Mouse (Mus musculus) large intestine, adult 2 months (tissue): ENCODE measurements at regions not wholly inside any gene's neighbourhood (a gene's known extent, or its start where the extent isn't known, plus 50 kb on each side); places are given as distances from the start of the nearest gene placed in this dataset.
"Not testable (repeated sequence)": the region's sequence is repeated elsewhere in the genome, so short reads cannot be mapped to it uniquely, and the experiment has no call there.

ENCODE experiments used
- DNase-seq: peaks from one replicate; pipeline ENCODE4 v3.0.0-alpha.2; 2012; ENCODE audit warnings: low read depth, low spot score
- WGBS: fragments of 180-500 bp; shearing (Covaris S2); methylation state at CpG from one replicate; pipeline ENCODE4 v1.1.7; 2018; 5-methylcytosine and 5-hydroxymethylcytosine counted together

- no peak for DNase-seq
- 69% methylated on average over 2 of the region's 2 CpGs for WGBS
Measured at GRCm38 (mm10) chr4:7960335-7960734, 278.5 kb downstream of the Car8 start.

- WGBS = 72% methylated on average over 1 of the region's 1 CpGs
- no peak for DNase-seq
Measured at GRCm38 (mm10) chr4:7948020-7948419, 290.8 kb downstream of the Car8 start.

- WGBS = 14% methylated on average over 2 of the region's 2 CpGs
- DNase-seq = no peak
Measured at GRCm38 (mm10) chr4:7921503-7921902, 317.3 kb downstream of the Car8 start.

- DNase-seq = no peak
- 88% methylated on average over 2 of the region's 2 CpGs for WGBS
Measured at GRCm38 (mm10) chr4:7913191-7913590, 325.6 kb downstream of the Car8 start.

- no peak for DNase-seq
- 83% methylated on average over 2 of the region's 2 CpGs for WGBS
Measured at GRCm38 (mm10) chr4:7912675-7913074, 326.2 kb downstream of the Car8 start.

- DNase-seq = no peak
- WGBS = 40% methylated on average over 1 of the region's 1 CpGs
Measured at GRCm38 (mm10) chr4:7903130-7903529, 335.7 kb downstream of the Car8 start.

- DNase-seq = no peak
- WGBS = 84% methylated on average over 4 of the region's 4 CpGs
Measured at GRCm38 (mm10) chr4:7894914-7895313, 343.9 kb downstream of the Car8 start.

- WGBS = 61% methylated on average over 2 of the region's 2 CpGs
- DNase-seq = no peak
Measured at GRCm38 (mm10) chr4:7891128-7891527, 347.7 kb downstream of the Car8 start.

GRCm38 (mm10) chr4:7854518-7854917 lies 384.3 kb downstream of the Car8 start:
- no peak for DNase-seq
- 88% methylated on average over 1 of the region's 1 CpGs for WGBS

GRCm38 (mm10) chr4:7853121-7853782 lies 385.6 kb downstream of the Car8 start:
- WGBS = 48% methylated on average over 1 of the region's 1 CpGs
- DNase-seq = peak; percentile 7

GRCm38 (mm10) chr4:7852006-7852615 lies 386.7 kb downstream of the Car8 start:
- WGBS = 85% methylated on average over 4 of the region's 4 CpGs
- DNase-seq = no peak

GRCm38 (mm10) chr4:7847411-7847810 lies 391.4 kb downstream of the Car8 start:
- WGBS = 79% methylated on average over 5 of the region's 5 CpGs
- no peak for DNase-seq

GRCm38 (mm10) chr4:7829126-7829525 lies 409.7 kb downstream of the Car8 start:
- WGBS = 48% methylated on average over 1 of the region's 1 CpGs
- DNase-seq = no peak

GRCm38 (mm10) chr4:7819847-7820246 lies 419.0 kb downstream of the Car8 start:
- DNase-seq = peak; percentile 7

- DNase-seq = not testable (repeated sequence)
- 58% methylated on average over 1 of the region's 1 CpGs for WGBS
Measured at GRCm38 (mm10) chr4:7777761-7778160, 461.1 kb downstream of the Car8 start.

GRCm38 (mm10) chr4:7755473-7755872 lies 483.4 kb downstream of the Car8 start:
- DNase-seq = no peak

GRCm38 (mm10) chr4:7753931-7754330 lies 484.9 kb downstream of the Car8 start:
- DNase-seq = no peak
- 83% methylated on average over 4 of the region's 4 CpGs for WGBS

- WGBS = 64% methylated on average over 1 of the region's 1 CpGs
- no peak for DNase-seq
Measured at GRCm38 (mm10) chr4:7751208-7751607, 487.6 kb downstream of the Car8 start.

- DNase-seq = no peak
Measured at GRCm38 (mm10) chr4:7722893-7723292, 515.9 kb downstream of the Car8 start.

- 79% methylated on average over 4 of the region's 4 CpGs for WGBS
- DNase-seq = no peak
Measured at GRCm38 (mm10) chr4:7688516-7688915, 550.3 kb downstream of the Car8 start.

GRCm38 (mm10) chr4:7687231-7687630 lies 551.6 kb downstream of the Car8 start:
- WGBS = 38% methylated on average over 1 of the region's 1 CpGs

GRCm38 (mm10) chr4:7670795-7671105 lies 568.1 kb downstream of the Car8 start:
- 75% methylated on average over 4 of the region's 4 CpGs for WGBS
- DNase-seq = no peak

More at GRCm38 (mm10) chr4:7687231-7687630, 551.6 kb downstream of the Car8 start:
- DNase-seq = no peak
